ENCODE assay signal across 8 mouse cellular contexts in the genomic region with DNA sequence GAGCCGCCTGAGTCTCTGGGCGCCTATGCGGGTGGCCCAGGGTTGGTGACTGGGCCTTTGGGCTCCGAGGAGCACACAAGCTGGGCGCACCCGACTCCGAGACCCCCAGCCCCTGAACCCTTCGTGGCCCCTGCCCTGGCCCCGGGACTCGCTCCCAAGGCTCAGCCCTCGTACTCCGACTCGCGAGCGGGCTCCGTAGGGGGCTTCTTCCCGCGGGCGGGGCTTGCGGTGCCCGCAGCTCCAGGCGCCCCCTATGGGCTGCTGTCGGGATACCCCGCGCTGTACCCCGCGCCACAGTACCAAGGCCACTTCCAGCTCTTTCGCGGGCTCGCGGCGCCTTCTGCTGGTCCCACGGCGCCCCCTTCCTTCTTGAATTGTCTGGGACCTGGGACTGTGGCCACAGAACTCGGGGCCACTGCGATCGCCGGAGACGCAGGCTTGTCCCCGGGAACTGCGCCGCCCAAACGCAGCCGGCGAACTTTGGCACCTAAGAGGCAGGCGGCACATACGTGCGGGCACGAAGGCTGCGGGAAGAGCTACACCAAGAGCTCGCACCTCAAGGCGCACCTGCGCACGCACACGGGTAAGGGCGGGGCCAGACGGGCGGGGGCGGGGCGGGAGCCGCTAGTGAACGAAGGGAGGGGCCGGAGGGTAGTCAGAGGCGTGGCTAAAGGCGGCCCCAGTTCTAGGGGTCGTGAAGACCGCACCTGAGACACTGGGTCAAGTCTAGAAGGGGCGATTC. TPM values are rescaled to one million over a fixed set of nuclear protein-coding genes. Genes with fewer than 3 reads are reported as not detected.
DNase-seq lines count a peak whose midpoint lies in the region; ATAC-seq lines count a peak whose summit lies in the region.

No protein-coding gene starts in this region.

- DNase-seq in T-cell, adult 2 months (ENCODE audit: low spot score): peak; percentile 88
- DNase-seq in cerebellum, postnatal 25 days: peak; percentile 99
- peak; percentile 85 to 87 for DNase-seq in frontal cortex, postnatal 25 days (ENCODE audit: low spot score in 2 of 2)
- DNase-seq in hindbrain, embryonic 14.5 days (ENCODE audit: low spot score): peak; percentile 80
- DNase-seq in layer of hippocampus, postnatal 36 days: peak; percentile 90 to 94
- DNase-seq in lung, postnatal 25 days (ENCODE audit: low spot score): peak; percentile 92
- DNase-seq in retina, adult 2 months (ENCODE audit: low read depth, low spot score): peak; percentile 50
- DNase-seq in thymus, postnatal 25 days: peak; percentile 97

- peak overlapping the region; percentile 90 for H3K4me2 ChIP-seq in hindbrain, embryonic 14.5 days (replicated peaks)

- no peak overlapping the region for H3K27ac ChIP-seq in hindbrain, embryonic 14.5 days

- H3K4me1 ChIP-seq in hindbrain, embryonic 14.5 days (replicated peaks; ENCODE audit: control insufficient read depth, insufficient read depth, low read length): peaks cover 10% of the 10 kb centered on the region

- peak overlapping the region; percentile 41 for H3K4me3 ChIP-seq in hindbrain, embryonic 14.5 days (replicated peaks; ENCODE audit: low read length)

- H3K9me3 ChIP-seq in hindbrain, embryonic 14.5 days (ENCODE audit: control insufficient read depth, low read length): no peaks in the 10 kb centered on the region

- H3K27me3 ChIP-seq in hindbrain, embryonic 14.5 days (ENCODE audit: control insufficient read depth, insufficient read depth, low read length): peaks cover 16% of the 10 kb centered on the region; the same call in 1 of the 2 replicates

- ATAC-seq in hindbrain, embryonic 14.5 days (ENCODE audit: low FRiP score): peak; percentile 81

- WGBS in hindbrain, embryonic 14.5 days: under 1% methylated on average over 68 of the region's 68 CpGs

- H3K9ac ChIP-seq in hindbrain, embryonic 14.5 days: peak overlapping the region; percentile 60

- no peaks in the 10 kb centered on the region; the same call in 1 of the 2 replicates for H3K36me3 ChIP-seq in hindbrain, embryonic 14.5 days (replicated peaks; ENCODE audit: control insufficient read depth, insufficient read depth)

RNA-seq across cellular contexts. Expression of a gene that starts 1.4 kb away (rescaled TPM):
- 0.70 and 0.91 TPM in 2 replicates for polyA plus RNA-seq in hindbrain, embryonic 14.5 days (2014; fragmentation: Nextera tagmentation; extraction: Ambion mirVana)
- total RNA-seq in layer of hippocampus, postnatal 36 days (2021): under 1 TPM in 1 of 2 experiments, not detected in 1; 0.40 TPM

RNA-seq across cellular contexts. Expression of a gene that starts 5.3 kb away (rescaled TPM):
- polyA plus RNA-seq in hindbrain, embryonic 14.5 days (2014; fragmentation: Nextera tagmentation; extraction: Ambion mirVana): 3.3 and 6.0 TPM in 2 replicates
- 1 to 10 TPM; 3.2 to 3.9 TPM for total RNA-seq in layer of hippocampus, postnatal 36 days (2021)

RNA-seq across cellular contexts. Expression of a gene that starts 9.4 kb away (rescaled TPM):
- polyA plus RNA-seq in hindbrain, embryonic 14.5 days (2014; fragmentation: Nextera tagmentation; extraction: Ambion mirVana): 25.6 and 29.8 TPM in 2 replicates
- 10 to 100 TPM; 39.5 to 46.3 TPM for total RNA-seq in layer of hippocampus, postnatal 36 days (2021)

RNA-seq across cellular contexts. Expression of a gene that starts 31.2 kb away (rescaled TPM):
- 27.7 and 32.5 TPM in 2 replicates for polyA plus RNA-seq in hindbrain, embryonic 14.5 days (2014; fragmentation: Nextera tagmentation; extraction: Ambion mirVana)
- total RNA-seq in layer of hippocampus, postnatal 36 days (2021): 10 to 100 TPM; 16.1 to 19.7 TPM

RNA-seq across cellular contexts. Expression of a gene that starts 34.1 kb away (rescaled TPM):
- 69.7 and 76.5 TPM in 2 replicates for polyA plus RNA-seq in hindbrain, embryonic 14.5 days (2014; fragmentation: Nextera tagmentation; extraction: Ambion mirVana)
- total RNA-seq in layer of hippocampus, postnatal 36 days (2021): 10 to 100 TPM; 79.5 TPM
